Mouse (Mus musculus): ENCODE measurements around the gene Tango6. TPM values are rescaled to one million over a fixed set of nuclear protein-coding genes. Genes with fewer than 3 reads are reported as not detected.

Gene Tango6
- total and polyA plus RNA-seq, 3 experiments = 2.9 to 6.4 (median 4.5) TPM

DNA sequence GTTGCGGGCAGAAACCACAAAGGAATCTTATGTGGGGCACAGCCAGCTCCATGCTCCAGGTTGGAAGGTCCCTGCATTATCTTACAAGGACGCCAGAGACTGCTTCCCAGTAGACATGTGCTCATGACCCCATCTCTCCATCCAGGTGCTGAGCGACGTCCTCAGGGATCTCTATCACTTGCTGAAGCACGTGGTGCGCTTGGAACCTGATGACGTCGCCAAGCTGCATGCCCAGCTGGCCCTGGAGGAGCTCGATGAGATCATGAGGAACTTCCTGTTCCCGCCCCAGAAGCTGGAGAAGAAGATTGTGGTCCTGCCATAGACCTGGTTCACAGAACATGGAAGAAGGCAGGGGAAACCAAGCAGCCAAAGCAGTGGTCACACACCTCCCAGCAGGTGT is 167.2 kb downstream of the Tango6 start:
- dilution Hi-C loops (cut with MboI; ENCODE audit: extremely low pct_ligation_motif_present, extremely low pct_unique_long_range_greater_than_20kb, low sequenced_read_pairs) = no loop called here
- no peak for DNase-seq (ENCODE audit: extremely low read depth)
- Histone ChIP-seq H3K4me2 (ENCODE audit: insufficient read depth, low read depth, poor library complexity, severe bottlenecking) (no peak overlapping the region), H3K27ac (ENCODE audit: insufficient read depth, low read depth) (no peak overlapping the region), H3K9me3 (replicated peaks; ENCODE audit: low read length) (no peaks in the 10 kb centered on the region), H3K4me1 (ENCODE audit: control insufficient read depth in 1 of 2, insufficient read depth in 2 of 2) (peaks cover under 1 to 8% of the 10 kb centered on the region in 2 experiments; a peak in 2 of 4 replicates), H3K9ac (ENCODE audit: insufficient read depth, low read depth) (no peak overlapping the region), H3K36me3 (replicated peaks in 1 of 2; ENCODE audit: control insufficient read depth in 1 of 2, insufficient read depth in 1 of 2, low read length in 1 of 2) (peaks cover 0 to 42% of the 10 kb centered on the region in 2 experiments), H3K4me3 (replicated peaks in 1 of 3; ENCODE audit: low read depth in 2 of 3, low read length in 2 of 3, poor library complexity in 1 of 3) (no peak overlapping the region), H3K79me2 (replicated peaks; ENCODE audit: control insufficient read depth, extremely low read depth, insufficient read depth, poor library complexity, severe bottlenecking) (no peaks in the 10 kb centered on the region), H3K27me3 (replicated peaks) (no peaks in the 10 kb centered on the region)
- TF ChIP-seq KAT2A (IDR thresholded peaks at IDR 0.05; ENCODE audit: insufficient replicate concordance, low read length) (no peak), IRF4 (IDR thresholded peaks at IDR 0.05; ENCODE audit: low read depth, low read length) (no peak), ELF1 (IDR thresholded peaks at IDR 0.05; ENCODE audit: low read depth, low read length) (no peak), ZNF384 (IDR thresholded peaks at IDR 0.05; ENCODE audit: low read depth, low read length) (no peak), CHD1 (IDR thresholded peaks at IDR 0.05; ENCODE audit: low read depth, low read length) (no peak), E2F4 (IDR thresholded peaks at IDR 0.05; ENCODE audit: insufficient replicate concordance, low read depth, low read length) (no peak), ETS1 (conservative IDR thresholded peaks at IDR 0.05; ENCODE audit: low read depth, low read length) (no peak), MYC (IDR thresholded peaks at IDR 0.05; ENCODE audit: low read depth, low read length) (no peak), SMC3 (IDR thresholded peaks at IDR 0.05; ENCODE audit: low read depth, low read length) (no peak), RAD21 (IDR thresholded peaks at IDR 0.05; ENCODE audit: low read depth, low read length) (no peak), ZKSCAN1 (IDR thresholded peaks at IDR 0.05; ENCODE audit: borderline replicate concordance, low read depth, low read length) (no peak), SIN3A (IDR thresholded peaks at IDR 0.05; ENCODE audit: low read length) (no peak), GABPA (IDR thresholded peaks at IDR 0.05; ENCODE audit: insufficient replicate concordance, low read depth, low read length) (no peak), RCOR1 (conservative IDR thresholded peaks at IDR 0.05; ENCODE audit: low read depth, low read length) (no peak), JUND (conservative IDR thresholded peaks at IDR 0.05; ENCODE audit: low read depth, low read length) (no peak)
- in situ Hi-C loops (cut with MboI; ENCODE audit: low pct_ligation_motif_present, low pct_unique_long_range_greater_than_20kb, low sequenced_read_pairs) = no loop called here

DNA sequence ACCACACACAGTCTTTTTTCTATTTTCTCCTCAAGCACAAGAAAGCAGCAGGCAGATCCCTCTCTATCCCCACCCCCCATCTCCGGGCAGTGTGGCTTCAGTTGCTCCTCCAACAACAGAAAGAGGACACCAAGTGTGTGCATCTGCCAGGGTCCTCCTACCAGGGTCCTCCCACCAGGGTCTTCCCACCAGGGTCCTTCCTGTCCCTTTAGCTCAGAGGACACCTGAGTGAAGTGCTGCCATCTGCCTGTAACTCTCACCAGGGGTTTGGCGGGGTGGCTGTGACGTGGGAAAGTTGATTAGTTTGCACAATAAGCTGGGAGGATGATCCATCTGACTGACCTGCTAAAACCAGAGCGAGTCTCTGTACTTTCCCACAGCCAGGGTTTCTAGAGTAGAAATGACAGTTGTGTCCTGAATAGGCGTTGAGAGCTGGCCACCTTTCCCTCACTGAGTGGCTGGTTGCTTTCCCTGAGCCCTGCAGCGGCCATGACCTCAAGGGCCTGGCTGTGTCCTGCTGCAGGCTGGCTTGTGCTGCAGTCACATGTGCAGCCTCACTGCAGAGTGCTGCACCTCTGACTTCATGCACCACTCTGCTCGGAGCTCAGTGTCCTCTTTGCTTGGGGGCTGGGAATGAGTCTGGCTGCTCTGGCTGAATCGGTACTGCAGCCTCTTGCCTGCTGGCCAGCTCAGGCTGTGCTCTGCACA is 171.8 kb downstream of the Tango6 start:
- H3K36me3 ChIP-seq (replicated peaks in 1 of 2; ENCODE audit: control insufficient read depth in 1 of 2, insufficient read depth in 1 of 2, low read length in 1 of 2) = peaks cover 0 to 31% of the 10 kb centered on the region in 2 experiments
- in situ Hi-C loops (cut with MboI; ENCODE audit: low pct_ligation_motif_present, low pct_unique_long_range_greater_than_20kb, low sequenced_read_pairs) = no loop called here
- peaks cover 0 to 6% of the 10 kb centered on the region in 2 experiments; a peak in 2 of 4 replicates for H3K4me1 ChIP-seq (ENCODE audit: control insufficient read depth in 1 of 2, insufficient read depth in 2 of 2)
- no peaks in the 10 kb centered on the region for H3K9me3 ChIP-seq (replicated peaks; ENCODE audit: low read length)
- no peaks in the 10 kb centered on the region for H3K79me2 ChIP-seq (replicated peaks; ENCODE audit: control insufficient read depth, extremely low read depth, insufficient read depth, poor library complexity, severe bottlenecking)
- no peak overlapping the region for H3K9ac ChIP-seq (ENCODE audit: insufficient read depth, low read depth)
- H3K4me3 ChIP-seq (replicated peaks in 1 of 3; ENCODE audit: low read depth in 2 of 3, low read length in 2 of 3, poor library complexity in 1 of 3) = no peak overlapping the region
- H3K27ac ChIP-seq (ENCODE audit: insufficient read depth, low read depth) = no peak overlapping the region
- H3K27me3 ChIP-seq (replicated peaks) = no peaks in the 10 kb centered on the region
- peak; percentile 23 for TF ChIP-seq SMC3 (IDR thresholded peaks at IDR 0.05; ENCODE audit: low read depth, low read length)
- no peak for TF ChIP-seq MAFK (IDR thresholded peaks at IDR 0.05; ENCODE audit: insufficient replicate concordance, low read length)
- no peak for TF ChIP-seq POLR2A (IDR thresholded peaks at IDR 0.05; ENCODE audit: low read depth, low read length)
- TF ChIP-seq CTCF (conservative IDR thresholded peaks at IDR 0.05 in 1 of 2, IDR thresholded peaks at IDR 0.05 in 1 of 2; ENCODE audit: low read depth in 2 of 2, low read length in 2 of 2) = peak in 1 of 2 experiments; percentile 19; a peak in 1 of 4 replicates
- H3K4me2 ChIP-seq (ENCODE audit: insufficient read depth, low read depth, poor library complexity, severe bottlenecking) = no peak overlapping the region
- dilution Hi-C loops (cut with MboI; ENCODE audit: extremely low pct_ligation_motif_present, extremely low pct_unique_long_range_greater_than_20kb, low sequenced_read_pairs) = no loop called here
- no peak for DNase-seq (ENCODE audit: extremely low read depth)

All from CH12.LX (cell line).